Mouse (Mus musculus) cerebellum, adult 2 months (tissue): ENCODE measurements around the gene Rasgef1b.

Source experiments
- CTCF ChIP-seq: fragments of 200-500 bp; IDR thresholded peaks from 2 replicates; pipeline ENCODE4 v1.5.1; 2011; ENCODE audit warnings: low read depth, mild to moderate bottlenecking, control low read depth, low read length, moderate library complexity, borderline replicate concordance; ENCODE audit not compliant: insufficient read depth
- POLR2A ChIP-seq: fragments of 200-500 bp; IDR thresholded peaks from 2 replicates; pipeline ENCODE4 v1.6.1; 2011; ENCODE audit warnings: low read length, control low read depth, borderline replicate concordance; ENCODE audit not compliant: insufficient read depth

- TF ChIP-seq POLR2A = no peak
- no peak for TF ChIP-seq CTCF
Observed at GRCm38 (mm10) chr5:99587994-99588393, 140.9 kb downstream of the Rasgef1b start.
